In genomic region chr8:64690306-64690705, GRCm38 (mm10) we compare ENCODE assay signal across 14 mouse cellular contexts. TPM values are rescaled to one million over a fixed set of nuclear protein-coding genes. Genes with fewer than 3 reads are reported as not detected.
DNase-seq lines count a peak whose midpoint lies in the region; ATAC-seq and TF ChIP-seq lines count a peak whose summit lies in the region.
"Had no signal": no experiment of that assay in that cellular context is flagged by ENCODE, and none has a peak within 500 bp of the region (broad histone marks: within the 10 kb centered on the region; RNA-seq: fewer than 3 reads in every experiment).

No protein-coding gene starts in this region.

- TF ChIP-seq CTCF in kidney, adult 2 months (conservative IDR thresholded peaks at IDR 0.05; ENCODE audit: insufficient read depth, insufficient read length, low read depth, low read length), result no peak

- no peak for TF ChIP-seq POLR2A in kidney, adult 2 months (IDR thresholded peaks at IDR 0.05; ENCODE audit: low read depth, low read length)

- 79% methylated on average over 6 of the region's 6 CpGs for WGBS in embryonic facial prominence, embryonic 13.5 days
- 82% methylated on average over 6 of the region's 6 CpGs for WGBS in embryonic facial prominence, embryonic 10.5 days
- 80% methylated on average over 6 of the region's 6 CpGs for WGBS in limb, embryonic 12.5 days
- WGBS in limb, embryonic 10.5 days, result 92% methylated on average over 6 of the region's 6 CpGs
- WGBS in midbrain, embryonic 11.5 days, result 76% methylated on average over 6 of the region's 6 CpGs
- WGBS in kidney, adult 2 months, result 78% methylated on average over 6 of the region's 6 CpGs
- WGBS in kidney, embryonic 14.5 days, result 87% methylated on average over 6 of the region's 6 CpGs

- peaks cover 5% of the 10 kb centered on the region; the same call in 1 of the 2 replicates for H3K27me3 ChIP-seq in embryonic facial prominence, embryonic 13.5 days
- H3K27me3 ChIP-seq in embryonic facial prominence, embryonic 10.5 days (replicated peaks; ENCODE audit: low read depth, poor library complexity, severe bottlenecking), result peaks cover 19% of the 10 kb centered on the region
- H3K27me3 ChIP-seq in limb, embryonic 12.5 days, result 0 out of 2 replicates have a peak, but pooled peaks cover 4% of the 10 kb centered on the region
- peaks cover 16% of the 10 kb centered on the region for H3K27me3 ChIP-seq in limb, embryonic 10.5 days (ENCODE audit: low read depth, poor library complexity, severe bottlenecking)
- H3K27me3 ChIP-seq in midbrain, embryonic 11.5 days (ENCODE audit: control insufficient read depth, insufficient read depth, low read length), result no peaks in the 10 kb centered on the region
- H3K27me3 ChIP-seq in kidney, adult 2 months (replicated peaks; ENCODE audit: control insufficient read depth, insufficient read depth, low read length), result no peaks in the 10 kb centered on the region
- no peaks in the 10 kb centered on the region for H3K27me3 ChIP-seq in kidney, embryonic 14.5 days (ENCODE audit: control insufficient read depth, insufficient read depth, low read length)

- H3K4me2 ChIP-seq in embryonic facial prominence, embryonic 13.5 days, result peak overlapping the region; percentile 82
- H3K4me2 ChIP-seq in limb, embryonic 12.5 days, result 0 out of 2 replicates have a peak overlapping the region, but pooled peaks have one; percentile 4
- H3K4me2 ChIP-seq in midbrain, embryonic 11.5 days, result peak overlapping the region; percentile 64; the same call in 1 of the 2 replicates
- H3K4me2 ChIP-seq in kidney, embryonic 14.5 days (replicated peaks; ENCODE audit: low read depth, low read length), result no peak overlapping the region

- no peaks in the 10 kb centered on the region for H3K36me3 ChIP-seq in embryonic facial prominence, embryonic 13.5 days
- no peaks in the 10 kb centered on the region for H3K36me3 ChIP-seq in embryonic facial prominence, embryonic 10.5 days (replicated peaks)
- H3K36me3 ChIP-seq in limb, embryonic 12.5 days, result no peaks in the 10 kb centered on the region
- H3K36me3 ChIP-seq in limb, embryonic 10.5 days, result no peaks in the 10 kb centered on the region
- no peaks in the 10 kb centered on the region for H3K36me3 ChIP-seq in midbrain, embryonic 11.5 days (ENCODE audit: control insufficient read depth, insufficient read depth, low read length)
- H3K36me3 ChIP-seq in kidney, adult 2 months (ENCODE audit: control insufficient read depth, insufficient read depth, low read length), result no peaks in the 10 kb centered on the region
- H3K36me3 ChIP-seq in kidney, embryonic 14.5 days (ENCODE audit: control insufficient read depth, insufficient read depth, low read length), result no peaks in the 10 kb centered on the region

- no peak overlapping the region for H3K27ac ChIP-seq in embryonic facial prominence, embryonic 13.5 days
- no peak overlapping the region for H3K27ac ChIP-seq in embryonic facial prominence, embryonic 10.5 days (replicated peaks)
- no peak overlapping the region for H3K27ac ChIP-seq in limb, embryonic 12.5 days
- H3K27ac ChIP-seq in limb, embryonic 10.5 days, result no peak overlapping the region
- no peak overlapping the region for H3K27ac ChIP-seq in midbrain, embryonic 11.5 days (ENCODE audit: low read depth, low read length)
- H3K27ac ChIP-seq in kidney, adult 2 months (ENCODE audit: insufficient read depth, low read depth, low read length), result no peak overlapping the region
- no peak overlapping the region for H3K27ac ChIP-seq in kidney, embryonic 14.5 days (ENCODE audit: low read depth, low read length)

- no peak overlapping the region for H3K9ac ChIP-seq in embryonic facial prominence, embryonic 13.5 days
- H3K9ac ChIP-seq in limb, embryonic 12.5 days (replicated peaks), result no peak overlapping the region
- H3K9ac ChIP-seq in midbrain, embryonic 11.5 days (ENCODE audit: low read length), result no peak overlapping the region
- H3K9ac ChIP-seq in kidney, embryonic 14.5 days (ENCODE audit: low read depth, low read length), result no peak overlapping the region
- H3K9ac ChIP-seq: liver, postnatal 0 days had no signal

- ATAC-seq in embryonic facial prominence, embryonic 13.5 days (ENCODE audit: insufficient number of reproducible peaks, insufficient read depth, low FRiP score, low TSS enrichment, low read depth), result no peak
- no peak for ATAC-seq in limb, embryonic 12.5 days (ENCODE audit: insufficient number of reproducible peaks, insufficient read depth, low FRiP score, low TSS enrichment, low read depth)
- ATAC-seq in midbrain, embryonic 11.5 days (ENCODE audit: low FRiP score), result no peak
- no peak for ATAC-seq in kidney, embryonic 14.5 days (ENCODE audit: low FRiP score, low TSS enrichment)
- ATAC-seq: liver, postnatal 0 days had no signal

- H3K9me3 ChIP-seq in embryonic facial prominence, embryonic 13.5 days, result no peaks in the 10 kb centered on the region
- no peaks in the 10 kb centered on the region for H3K9me3 ChIP-seq in embryonic facial prominence, embryonic 10.5 days
- no peaks in the 10 kb centered on the region for H3K9me3 ChIP-seq in limb, embryonic 12.5 days
- no peaks in the 10 kb centered on the region for H3K9me3 ChIP-seq in limb, embryonic 10.5 days (replicated peaks)
- H3K9me3 ChIP-seq in midbrain, embryonic 11.5 days (ENCODE audit: control insufficient read depth, low read length), result no peaks in the 10 kb centered on the region
- no peaks in the 10 kb centered on the region for H3K9me3 ChIP-seq in kidney, embryonic 14.5 days (ENCODE audit: control insufficient read depth, low read length)

- no peak for DNase-seq in embryonic facial prominence, embryonic 10.5 days (ENCODE audit: low spot score)
- no peak for DNase-seq in limb, embryonic 10.5 days (ENCODE audit: low spot score)
- no peak for DNase-seq in midbrain, embryonic 11.5 days (ENCODE audit: low spot score, missing footprints)
- no peak for DNase-seq in kidney, adult 2 months
- no peak for DNase-seq in T-cell, adult 2 months (ENCODE audit: low spot score)
- DNase-seq: B cell, adult 2 months; cerebellum, adult 8-10 months; embryo, embryonic 11 days; gastrocnemius, postnatal 25 days; kidney, adult 18-20 months; liver, postnatal 0 days had no signal

- H3K4me3 ChIP-seq in embryonic facial prominence, embryonic 13.5 days, result no peak overlapping the region
- no peak overlapping the region for H3K4me3 ChIP-seq in embryonic facial prominence, embryonic 10.5 days
- H3K4me3 ChIP-seq in limb, embryonic 12.5 days (replicated peaks), result no peak overlapping the region
- no peak overlapping the region for H3K4me3 ChIP-seq in limb, embryonic 10.5 days
- H3K4me3 ChIP-seq in midbrain, embryonic 11.5 days (ENCODE audit: low read depth, low read length), result no peak overlapping the region
- no peak overlapping the region for H3K4me3 ChIP-seq in kidney, adult 2 months (ENCODE audit: insufficient read depth, low read depth, low read length)
- H3K4me3 ChIP-seq in kidney, embryonic 14.5 days (ENCODE audit: low read length), result no peak overlapping the region

- H3K4me1 ChIP-seq in embryonic facial prominence, embryonic 13.5 days, result peaks cover 18% of the 10 kb centered on the region
- H3K4me1 ChIP-seq in embryonic facial prominence, embryonic 10.5 days, result peaks cover 10% of the 10 kb centered on the region
- peaks cover 4% of the 10 kb centered on the region; the same call in 1 of the 2 replicates for H3K4me1 ChIP-seq in limb, embryonic 12.5 days (replicated peaks)
- peaks cover 7% of the 10 kb centered on the region; the same call in 1 of the 2 replicates for H3K4me1 ChIP-seq in limb, embryonic 10.5 days
- H3K4me1 ChIP-seq in midbrain, embryonic 11.5 days (ENCODE audit: control insufficient read depth, insufficient read depth, low read length), result peaks cover 6% of the 10 kb centered on the region
- peaks cover 3% of the 10 kb centered on the region; the same call in 1 of the 2 replicates for H3K4me1 ChIP-seq in kidney, adult 2 months (ENCODE audit: control insufficient read depth, insufficient read depth, low read length)
- H3K4me1 ChIP-seq in kidney, embryonic 14.5 days (ENCODE audit: control insufficient read depth, insufficient read depth, low read length), result no peaks in the 10 kb centered on the region

RNA-seq across cellular contexts. Expression of gene Cpe, which starts 2.5 kb away (rescaled TPM):
- polyA plus RNA-seq in embryonic facial prominence, embryonic 13.5 days (2015; fragmentation: Nextera tagmentation; extraction: Ambion mirVana), result 233 and 279 TPM in 2 replicates
- polyA plus RNA-seq in embryonic facial prominence, embryonic 10.5 days (2016; fragmentation: Nextera tagmentation; extraction: Ambion mirVana), result 75.7 and 81.6 TPM in 2 replicates
- 187 and 188 TPM in 2 replicates for polyA plus RNA-seq in limb, embryonic 12.5 days (2016; fragmentation: Nextera tagmentation; extraction: Ambion mirVana)
- 53.3 and 76.0 TPM in 2 replicates for polyA plus RNA-seq in limb, embryonic 10.5 days (2016; fragmentation: Nextera tagmentation; extraction: Ambion mirVana)
- 356 and 390 TPM in 2 replicates for polyA plus RNA-seq in midbrain, embryonic 11.5 days (2014; fragmentation: Nextera tagmentation; extraction: Ambion mirVana)
- polyA plus RNA-seq in kidney, adult 2 months (2012; rRNA removed), result 15.8 and 18.5 TPM in 2 replicates
- polyA plus RNA-seq in kidney, embryonic 14.5 days (2014; fragmentation: Nextera tagmentation; extraction: Ambion mirVana), result 63.8 and 65.0 TPM in 2 replicates

RNA-seq across cellular contexts. Expression of gene Msmo1, which starts 43.3 kb away (rescaled TPM):
- polyA plus RNA-seq in embryonic facial prominence, embryonic 13.5 days (2015; fragmentation: Nextera tagmentation; extraction: Ambion mirVana), result 79.5 and 90.1 TPM in 2 replicates
- 152 and 166 TPM in 2 replicates for polyA plus RNA-seq in embryonic facial prominence, embryonic 10.5 days (2016; fragmentation: Nextera tagmentation; extraction: Ambion mirVana)
- polyA plus RNA-seq in limb, embryonic 12.5 days (2016; fragmentation: Nextera tagmentation; extraction: Ambion mirVana), result 107 and 112 TPM in 2 replicates
- 141 and 150 TPM in 2 replicates for polyA plus RNA-seq in limb, embryonic 10.5 days (2016; fragmentation: Nextera tagmentation; extraction: Ambion mirVana)
- polyA plus RNA-seq in midbrain, embryonic 11.5 days (2014; fragmentation: Nextera tagmentation; extraction: Ambion mirVana), result 246 and 263 TPM in 2 replicates
- polyA plus RNA-seq in kidney, adult 2 months (2012; rRNA removed), result 15.8 and 15.9 TPM in 2 replicates
- 91.6 and 116 TPM in 2 replicates for polyA plus RNA-seq in kidney, embryonic 14.5 days (2014; fragmentation: Nextera tagmentation; extraction: Ambion mirVana)
